Mouse (Mus musculus) heart, postnatal 4 days (tissue): ENCODE data around the gene Mmp19. TPM values are rescaled to one million over a fixed set of nuclear protein-coding genes. Genes with fewer than 3 reads are reported as not detected.
A peak's percentile ranks its signal among the peaks of the same experiment; 100 is the strongest.

Source experiments
- DNase-seq: peaks from one replicate; pipeline ENCODE4 v3.0.0; 2021
- total RNA-seq, 2 experiments: library from RNA; stranded (reverse); gene quantifications; 2 replicates each; pipeline ENCODE4 v1.2.3; 2021

Gene Mmp19
- 1 to 10 TPM; 2.3 to 2.9 TPM for total RNA-seq

- peak; percentile 25 for DNase-seq
These were observed at the start of gene Mmp19 for GRCm38 (mm10) chr10:128790398-128791124. Gene Mmp19 (plus strand): TSS chr10:128790910.

- DNase-seq = no peak
These were observed 48.1 kb upstream of the Mmp19 start for GRCm38 (mm10) chr10:128742616-128743015.

- DNase-seq = no peak
These were observed 47.5 kb upstream of the Mmp19 start for GRCm38 (mm10) chr10:128743235-128743634.

GRCm38 (mm10) chr10:128743791-128744191 is 46.9 kb upstream of the Mmp19 start:
- DNase-seq = peak; percentile 70

GRCm38 (mm10) chr10:128744211-128744610 is 46.5 kb upstream of the Mmp19 start:
- no peak for DNase-seq

GRCm38 (mm10) chr10:128744680-128745601 is 45.8 kb upstream of the Mmp19 start, which contains the start of gene Dgka:
Gene Dgka (minus strand): TSS chr10:128744855.
- no peak for DNase-seq

- no peak for DNase-seq
These were observed 44.6 kb upstream of the Mmp19 start for GRCm38 (mm10) chr10:128745946-128746613.

GRCm38 (mm10) chr10:128746972-128747645 is 43.6 kb upstream of the Mmp19 start:
- no peak for DNase-seq

GRCm38 (mm10) chr10:128747646-128748251 is 43.0 kb upstream of the Mmp19 start, which contains the start of gene Pym1:
Gene Pym1 (plus strand): TSS chr10:128747889.
- peak; percentile 70 for DNase-seq

GRCm38 (mm10) chr10:128748252-128748864 is 42.4 kb upstream of the Mmp19 start:
- DNase-seq = peak; percentile 79

GRCm38 (mm10) chr10:128772895-128773294 is 17.8 kb upstream of the Mmp19 start:
- no peak for DNase-seq

- DNase-seq = no peak
These were observed 17.0 kb upstream of the Mmp19 start for GRCm38 (mm10) chr10:128773685-128774084.

GRCm38 (mm10) chr10:128778441-128778840 is 12.3 kb upstream of the Mmp19 start:
- DNase-seq = no peak

GRCm38 (mm10) chr10:128779011-128779795 is 11.5 kb upstream of the Mmp19 start:
- peak; percentile 87 for DNase-seq

GRCm38 (mm10) chr10:128780200-128780599 is 10.5 kb upstream of the Mmp19 start:
- DNase-seq = no peak

GRCm38 (mm10) chr10:128792041-128792440 is 1.3 kb downstream of the Mmp19 start:
- no peak for DNase-seq

- no peak for DNase-seq
These were observed 2.5 kb downstream of the Mmp19 start for GRCm38 (mm10) chr10:128793258-128793657.

GRCm38 (mm10) chr10:128794391-128794790 is 3.7 kb downstream of the Mmp19 start:
- no peak for DNase-seq

- DNase-seq = no peak
These were observed 4.9 kb downstream of the Mmp19 start for GRCm38 (mm10) chr10:128795581-128795980.

- no peak for DNase-seq
These were observed 8.0 kb downstream of the Mmp19 start for GRCm38 (mm10) chr10:128798676-128799075.
